Mouse (Mus musculus): Measurements from ENCODE around the gene Shkbp1.

Gene Shkbp1

DNA sequence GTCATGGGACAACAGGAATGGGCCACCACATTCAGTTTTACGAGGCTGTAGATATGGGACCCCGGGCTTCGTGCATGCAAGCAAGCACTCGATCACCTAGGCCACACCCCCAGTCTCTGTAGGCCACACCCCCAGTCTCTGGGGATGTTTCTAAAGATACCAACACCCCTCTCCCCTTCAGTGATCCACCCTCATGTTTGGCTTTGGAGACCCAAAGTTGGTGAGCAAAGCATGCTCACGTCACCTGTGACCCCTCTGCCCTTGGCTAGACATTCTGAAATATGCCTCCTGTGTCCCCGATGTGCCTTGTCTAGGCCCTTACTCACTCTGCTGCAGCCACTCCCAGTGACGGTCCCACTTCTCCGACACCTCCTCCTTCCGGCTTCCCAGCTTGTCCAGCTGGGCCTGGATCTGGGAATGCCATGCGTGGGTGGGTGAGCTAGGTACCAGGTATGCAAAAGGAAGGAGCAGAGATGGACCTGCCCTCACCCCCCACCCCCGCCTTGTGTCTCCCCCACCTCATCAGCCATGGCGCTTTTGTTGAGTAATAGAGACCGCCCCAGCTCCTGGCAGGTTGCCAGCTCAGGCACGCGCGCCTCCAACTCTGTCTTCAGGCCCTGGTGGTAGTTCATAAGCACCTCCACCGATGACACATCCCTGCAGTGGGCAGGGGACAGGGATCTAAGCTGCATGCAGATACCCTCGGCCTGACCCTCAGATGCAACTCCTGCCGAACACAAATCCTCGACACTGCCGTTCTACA, 10.4 kb upstream of the Shkbp1 start:
- no peak for DNase-seq (ENCODE audit: low spot score)

DNA sequence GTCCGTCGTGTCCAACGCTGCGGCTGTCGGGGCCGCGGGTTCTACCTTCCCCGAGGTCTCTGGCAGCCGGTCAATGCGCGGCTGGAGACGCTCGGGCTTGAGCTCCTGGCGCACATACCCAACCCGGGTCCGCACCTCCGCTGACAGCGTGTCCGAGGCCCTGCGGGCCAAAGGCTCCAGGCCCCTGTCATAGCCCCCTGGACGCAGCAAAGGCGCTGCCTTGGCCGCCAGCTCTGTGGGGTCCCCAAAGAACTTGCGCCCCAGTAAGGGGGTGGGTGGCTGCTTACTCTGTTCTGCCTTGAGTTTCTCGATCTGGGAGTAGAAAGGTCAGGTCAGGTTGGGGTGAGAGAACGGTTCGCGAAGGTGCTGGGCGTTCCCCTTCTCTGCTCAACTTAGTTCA, 8.6 kb upstream of the Shkbp1 start:
- no peak for DNase-seq (ENCODE audit: low spot score)

DNA sequence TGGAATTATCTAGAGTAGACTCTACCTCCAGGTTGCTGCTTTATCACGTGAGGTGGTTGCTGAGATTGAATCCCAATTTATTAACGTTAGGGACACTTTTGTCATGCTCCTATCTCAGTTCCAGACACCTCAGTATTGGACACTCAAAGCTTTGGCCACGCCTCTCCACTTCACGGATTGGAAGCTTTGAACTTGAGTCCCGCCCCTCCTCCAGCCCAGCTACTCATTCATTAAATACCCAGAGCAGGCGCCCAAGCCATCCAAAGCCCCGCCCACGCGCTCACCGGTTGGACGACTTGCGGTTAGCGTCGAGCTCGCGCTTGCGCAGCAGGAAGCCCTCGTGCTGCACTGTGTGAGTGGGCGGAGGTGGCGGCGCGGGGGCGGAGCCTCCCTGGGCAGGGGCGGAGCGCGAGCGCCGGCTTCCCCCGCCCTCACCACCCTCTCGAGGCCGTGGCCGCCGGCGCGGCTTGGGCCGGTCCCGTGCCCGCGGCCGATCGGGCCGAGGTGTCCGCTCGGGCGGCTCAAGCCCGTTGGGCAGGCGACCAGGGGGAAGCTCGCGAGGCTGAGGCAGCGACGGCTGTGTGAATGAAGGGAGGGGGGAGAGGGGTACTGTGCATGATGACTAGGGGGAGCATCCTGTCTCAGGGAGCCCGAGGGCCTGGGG, 5.6 kb upstream of the Shkbp1 start:
- peak; percentile 98 for DNase-seq (ENCODE audit: low spot score)

DNA sequence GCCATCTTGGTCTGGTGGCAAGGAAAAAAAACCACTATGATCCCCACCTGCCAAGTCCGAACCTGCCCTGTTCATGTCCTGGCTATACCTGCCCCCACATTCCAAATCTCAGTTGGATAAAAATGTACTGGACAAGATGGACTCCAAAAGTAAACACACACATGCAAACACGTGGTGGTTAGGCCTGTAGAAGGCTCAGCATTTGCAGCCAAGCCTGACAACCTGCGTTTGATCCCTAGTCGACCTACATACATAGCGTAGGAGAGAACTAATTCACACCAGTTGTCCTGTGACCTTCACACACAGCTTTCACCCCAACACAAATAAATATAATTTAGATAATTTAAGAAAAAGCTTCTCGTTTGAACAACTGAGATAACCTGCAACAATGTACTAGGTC, 4.9 kb upstream of the Shkbp1 start:
- no peak for DNase-seq (ENCODE audit: low spot score)

DNA sequence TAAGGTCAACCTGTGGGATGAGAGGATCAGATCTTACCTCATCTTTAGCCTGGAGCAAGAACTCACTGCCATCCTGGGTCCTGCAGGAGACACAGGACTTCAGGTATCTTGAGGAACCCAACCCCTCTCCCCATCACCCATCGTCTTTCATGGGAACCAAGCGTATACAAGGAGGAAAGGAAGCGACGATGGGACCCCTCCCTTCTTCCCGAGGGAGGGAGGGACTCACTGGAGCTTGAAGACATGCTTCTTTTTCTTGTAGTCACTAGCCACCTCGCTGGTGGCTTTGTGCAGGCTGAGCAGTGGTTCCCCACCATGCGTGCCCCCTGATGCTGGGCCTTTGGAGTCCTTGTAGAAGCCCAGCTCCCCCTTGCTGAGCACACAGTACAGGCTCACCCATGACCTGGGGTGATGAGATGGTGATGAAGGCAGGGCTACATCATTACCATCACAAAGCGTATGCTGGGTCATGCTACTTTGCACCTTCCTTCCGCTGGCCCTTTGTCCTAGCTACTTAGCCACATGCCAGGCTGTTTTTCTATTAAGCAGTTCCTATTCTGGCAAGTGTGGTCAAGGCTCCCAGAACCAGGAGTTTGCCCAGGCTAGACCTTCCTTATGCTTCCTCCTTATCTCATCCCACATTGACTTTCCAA, 4.0 kb upstream of the Shkbp1 start:
- DNase-seq (ENCODE audit: low spot score): no peak

DNA sequence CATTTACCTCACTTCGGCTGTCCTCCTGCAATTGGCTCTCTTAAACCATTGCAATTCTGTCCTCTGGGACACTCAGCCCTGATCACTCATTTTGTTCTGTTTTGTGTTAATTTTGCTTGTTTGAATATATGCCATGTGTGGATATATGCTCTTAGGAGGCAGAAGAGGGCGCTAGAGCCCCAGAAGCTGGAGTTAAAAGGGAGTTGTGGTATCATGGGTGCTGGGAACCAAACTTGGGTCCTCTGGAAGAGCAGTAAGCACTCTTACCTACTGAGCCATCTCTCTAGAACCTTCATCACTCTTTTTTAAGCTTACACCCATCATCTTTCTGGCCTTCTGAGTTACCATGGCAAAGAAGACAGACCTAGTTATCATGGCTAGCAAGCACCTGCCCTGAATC, 3.3 kb upstream of the Shkbp1 start:
- no peak for DNase-seq (ENCODE audit: low spot score)

DNA sequence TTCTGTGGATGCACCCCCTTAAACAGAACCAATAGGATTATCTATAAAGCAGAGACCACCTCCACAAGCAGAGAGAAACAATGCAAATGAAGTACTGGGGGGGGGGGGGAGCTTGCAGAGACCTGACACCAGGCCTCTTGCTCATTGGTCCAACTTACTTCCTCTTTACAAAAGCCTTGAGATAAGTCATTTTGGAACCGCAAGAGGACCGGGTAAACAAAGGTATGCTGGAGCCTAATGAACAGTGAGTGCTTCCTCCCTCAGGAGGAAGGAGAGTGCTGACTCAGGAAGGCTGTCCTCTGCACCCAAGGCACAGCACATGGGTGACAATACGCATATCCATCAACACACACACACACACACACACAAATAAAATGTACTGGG, 1.8 kb upstream of the Shkbp1 start:
- no peak for DNase-seq (ENCODE audit: low spot score)

DNA sequence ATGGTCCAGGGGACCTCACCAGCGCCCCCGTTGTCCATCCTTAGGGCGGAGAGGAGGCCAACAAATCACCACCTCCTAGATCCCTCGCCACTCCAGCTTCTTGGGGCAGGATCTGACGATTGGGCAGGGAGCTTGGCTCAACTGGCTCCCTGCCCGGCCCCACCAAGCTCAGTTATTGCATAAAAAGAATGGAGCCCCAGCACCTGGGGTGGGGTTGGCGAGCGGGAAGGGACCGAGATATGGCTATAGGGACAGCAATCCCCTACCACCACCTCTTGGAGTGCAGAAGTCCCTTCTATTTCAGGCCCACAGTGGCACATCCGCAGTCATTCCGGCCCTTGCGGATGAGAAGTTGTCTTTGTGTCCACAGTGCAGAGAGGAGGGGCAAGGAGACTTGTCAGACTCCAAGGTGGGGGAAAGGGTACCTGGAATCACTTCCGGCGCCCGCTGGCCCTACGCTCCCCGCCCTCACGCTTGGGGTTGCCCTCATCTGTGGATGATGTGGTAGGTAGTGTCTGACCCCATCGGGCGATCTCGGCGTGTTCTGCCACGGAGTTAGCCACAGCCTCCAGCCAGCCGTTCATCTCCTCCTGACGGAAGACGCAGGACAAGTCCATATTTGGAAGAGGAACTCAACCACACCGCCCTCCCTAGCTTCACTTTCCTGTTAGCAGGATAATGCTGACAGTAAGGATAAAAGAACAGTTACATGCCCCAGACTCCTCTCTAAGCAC, 1.2 kb upstream of the Shkbp1 start, which contains the start of gene Gm20479:
Gm20479 (minus strand) TSS at position 559 of the 734 bp plus-strand sequence.
- no peak for DNase-seq (ENCODE audit: low spot score)

DNA sequence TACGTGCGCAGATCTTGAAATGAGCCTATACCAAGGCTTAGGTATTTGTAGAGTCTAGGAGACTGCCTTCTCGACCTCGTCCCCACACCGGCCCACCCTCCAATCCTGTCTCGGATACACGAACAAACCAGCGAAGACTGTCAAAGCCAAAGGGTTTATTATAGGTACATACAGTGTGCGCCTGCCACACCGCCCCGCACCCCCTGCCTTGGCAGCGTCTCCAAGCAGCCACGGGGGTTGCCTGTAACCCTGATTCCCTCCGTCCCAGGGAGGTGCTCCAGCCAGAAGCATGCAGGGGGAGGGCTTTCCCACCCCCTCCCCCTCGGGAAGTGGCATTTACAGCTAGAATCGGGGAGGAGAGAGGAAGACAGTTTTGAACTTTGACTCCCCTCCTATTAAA, 429 bp upstream of the Shkbp1 start:
- no peak for DNase-seq (ENCODE audit: low spot score)

DNA sequence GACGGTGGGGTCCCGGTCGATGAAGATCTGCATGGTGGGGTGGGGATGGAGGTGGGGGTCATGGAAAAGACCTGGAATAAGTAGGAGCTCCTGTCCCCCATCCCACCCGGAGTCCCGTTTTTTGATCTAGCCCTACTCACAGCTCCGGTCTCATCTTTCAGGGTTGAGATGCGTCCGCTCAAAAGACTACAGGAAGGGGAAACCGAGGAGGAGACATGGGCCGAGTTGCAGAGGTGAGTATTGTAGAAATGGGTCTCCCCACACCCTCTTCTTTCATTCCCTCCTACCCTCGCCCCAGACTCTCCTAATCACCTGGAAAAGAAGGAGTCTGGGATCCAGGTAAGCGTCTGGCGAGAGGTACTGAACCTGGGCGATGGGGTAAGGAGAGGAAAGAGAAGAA, 558 bp downstream of the Shkbp1 start:
- no peak for DNase-seq (ENCODE audit: low spot score)

DNA sequence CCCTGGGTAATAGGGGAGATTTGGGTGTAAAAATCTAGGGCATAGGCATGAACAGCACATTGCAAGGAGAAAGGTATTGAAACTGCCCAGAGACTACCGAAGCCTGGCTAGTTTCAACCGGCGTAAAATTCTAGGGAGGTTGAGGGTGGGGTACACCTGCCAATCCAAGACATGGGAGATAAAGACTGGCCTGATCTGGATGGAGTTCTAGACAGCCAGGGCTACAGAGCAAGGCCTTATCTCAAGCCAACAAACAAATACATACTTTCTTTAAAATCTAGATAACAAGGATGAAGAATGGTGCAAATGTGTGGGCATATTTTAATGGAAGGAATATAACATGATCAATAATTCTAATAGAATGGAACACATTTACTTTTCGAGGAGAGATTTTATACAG, 1.0 kb downstream of the Shkbp1 start:
- DNase-seq (ENCODE audit: low spot score): no peak

DNA sequence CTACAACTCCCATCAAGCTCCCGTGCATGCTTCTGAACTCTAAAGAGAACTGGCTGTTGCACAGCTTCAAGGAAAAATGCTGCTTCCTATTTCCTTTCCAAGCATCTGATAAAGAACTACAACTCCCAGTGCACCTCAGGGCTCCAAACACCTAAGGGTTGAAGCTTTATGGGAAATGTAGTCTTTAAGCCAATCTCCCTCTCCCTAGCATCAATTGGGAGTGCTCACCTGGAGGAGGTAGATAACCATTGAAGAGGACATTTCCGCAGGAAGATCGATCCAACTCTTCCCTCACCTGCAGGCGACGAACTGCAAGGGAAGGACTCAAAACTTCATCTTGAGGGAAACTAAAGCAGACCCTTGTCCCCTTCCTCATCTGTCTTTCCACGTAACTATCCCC, 1.7 kb downstream of the Shkbp1 start:
- DNase-seq (ENCODE audit: low spot score): no peak

DNA sequence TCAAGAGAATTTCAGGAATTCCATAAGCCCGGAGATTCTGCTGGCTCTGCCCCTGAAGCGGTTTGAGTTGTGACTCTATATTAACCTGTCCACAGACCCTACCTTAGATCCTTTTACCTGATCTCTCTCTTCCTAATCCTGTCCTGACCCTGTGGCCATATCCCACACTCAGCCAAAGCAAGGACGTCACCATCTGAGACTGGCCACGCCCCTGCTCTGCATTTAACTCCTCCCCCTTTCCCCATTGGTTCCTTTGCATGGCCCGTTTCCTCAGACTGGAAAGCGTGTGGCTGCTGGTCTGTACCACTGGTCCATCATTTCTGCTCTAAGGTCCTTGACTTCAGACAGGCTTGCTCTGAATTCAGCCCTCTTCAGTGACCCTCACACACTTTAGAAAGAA, 10.4 kb downstream of the Shkbp1 start:
- DNase-seq (ENCODE audit: low spot score): no peak

DNA sequence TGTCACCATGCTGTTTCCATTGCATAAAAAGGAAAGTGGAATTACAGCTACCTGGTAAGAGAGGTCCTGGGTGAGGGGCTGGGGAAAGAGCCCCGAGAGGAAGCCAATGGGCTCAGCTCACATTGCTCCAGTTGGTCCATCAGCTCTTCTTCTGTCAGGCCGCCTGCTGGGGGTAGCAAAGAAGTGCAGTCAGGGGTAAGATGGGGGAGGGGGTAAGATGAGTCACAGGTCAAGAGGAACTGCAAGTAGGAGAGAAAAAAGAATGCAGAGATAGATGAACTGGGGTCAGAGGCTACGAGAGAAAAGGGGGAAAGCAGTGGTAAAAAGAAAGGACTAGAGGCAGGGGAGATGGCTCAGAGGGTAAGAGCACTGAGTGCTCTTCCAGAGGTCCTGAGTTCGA, 13.2 kb downstream of the Shkbp1 start:
- DNase-seq (ENCODE audit: low spot score): no peak

DNA sequence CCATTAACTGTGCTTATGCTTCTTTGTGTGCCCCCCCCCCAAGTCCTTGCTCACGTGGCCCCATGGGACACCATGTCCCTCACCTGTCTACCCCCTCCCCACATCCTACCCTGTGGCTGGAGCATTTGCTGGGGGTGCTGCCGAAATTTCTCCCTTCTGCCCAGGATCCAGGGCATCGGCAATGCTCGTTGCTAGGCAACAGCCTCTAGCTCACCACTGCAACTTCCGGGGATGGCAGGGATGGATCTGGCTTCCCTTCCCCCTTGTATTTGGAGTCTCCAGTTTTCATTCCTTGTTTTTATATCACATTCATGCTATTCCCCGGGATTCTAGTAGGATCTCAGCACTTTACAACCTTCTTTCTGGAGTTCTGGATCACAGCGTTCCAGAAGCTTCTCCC, 16.3 kb downstream of the Shkbp1 start:
- no peak for DNase-seq (ENCODE audit: low spot score)

DNA sequence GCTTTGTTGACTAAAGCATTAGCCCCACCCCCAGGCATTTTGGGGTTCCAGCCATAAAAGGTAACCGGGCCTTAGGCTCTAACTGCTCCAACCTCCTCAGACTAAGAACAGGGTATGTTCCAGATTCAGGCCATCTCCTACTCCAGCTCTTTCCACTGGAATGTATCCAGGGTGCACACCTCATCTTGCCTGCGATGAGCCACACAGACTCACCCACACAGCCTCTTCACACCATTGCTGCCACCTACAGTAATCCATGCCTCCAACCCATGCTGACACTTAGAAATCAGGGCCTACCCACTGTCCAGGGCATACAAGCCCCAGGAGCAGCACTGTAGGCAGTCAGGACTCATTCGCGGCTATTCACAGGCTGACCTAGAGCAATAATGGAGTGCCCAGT, 16.7 kb downstream of the Shkbp1 start:
- DNase-seq (ENCODE audit: low spot score): no peak

DNA sequence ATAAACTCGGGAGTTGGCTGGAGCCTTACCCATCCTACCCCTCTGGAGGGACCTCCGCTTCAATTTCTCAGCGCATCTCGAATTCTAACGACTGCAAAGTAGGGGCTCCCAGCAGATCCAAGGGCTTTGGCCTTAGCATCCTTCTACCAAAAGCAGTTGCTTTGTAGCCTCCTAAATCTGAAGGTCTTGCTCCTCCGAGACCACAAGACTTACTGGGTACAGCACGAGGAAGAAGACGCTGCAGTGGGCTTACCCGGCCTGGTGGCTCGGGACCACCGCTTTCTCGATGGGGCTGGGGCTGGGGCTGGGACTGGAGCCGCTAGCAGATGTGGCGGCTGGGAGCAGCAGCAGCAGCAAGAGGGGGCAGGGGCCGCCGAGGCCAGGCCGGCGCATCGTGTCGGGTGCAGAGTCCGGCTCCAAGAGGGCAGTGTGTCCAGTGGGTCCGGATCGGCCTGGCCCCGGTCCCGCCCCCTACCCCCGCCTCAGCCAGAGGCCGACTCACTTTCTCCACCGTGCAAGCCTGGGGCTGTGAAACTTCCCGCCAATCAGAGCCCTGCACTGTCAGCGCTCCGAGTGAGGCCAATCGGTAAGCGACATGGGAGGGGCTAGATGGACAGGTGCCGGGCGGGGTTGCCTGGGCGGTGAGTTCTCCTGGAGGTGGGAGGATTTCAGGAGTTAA, 18.5 kb downstream of the Shkbp1 start, which contains the start of gene Ltbp4:
Ltbp4 (minus strand) TSS at position 518 of the 679 bp plus-strand sequence.
- DNase-seq (ENCODE audit: low spot score): no peak

DNA sequence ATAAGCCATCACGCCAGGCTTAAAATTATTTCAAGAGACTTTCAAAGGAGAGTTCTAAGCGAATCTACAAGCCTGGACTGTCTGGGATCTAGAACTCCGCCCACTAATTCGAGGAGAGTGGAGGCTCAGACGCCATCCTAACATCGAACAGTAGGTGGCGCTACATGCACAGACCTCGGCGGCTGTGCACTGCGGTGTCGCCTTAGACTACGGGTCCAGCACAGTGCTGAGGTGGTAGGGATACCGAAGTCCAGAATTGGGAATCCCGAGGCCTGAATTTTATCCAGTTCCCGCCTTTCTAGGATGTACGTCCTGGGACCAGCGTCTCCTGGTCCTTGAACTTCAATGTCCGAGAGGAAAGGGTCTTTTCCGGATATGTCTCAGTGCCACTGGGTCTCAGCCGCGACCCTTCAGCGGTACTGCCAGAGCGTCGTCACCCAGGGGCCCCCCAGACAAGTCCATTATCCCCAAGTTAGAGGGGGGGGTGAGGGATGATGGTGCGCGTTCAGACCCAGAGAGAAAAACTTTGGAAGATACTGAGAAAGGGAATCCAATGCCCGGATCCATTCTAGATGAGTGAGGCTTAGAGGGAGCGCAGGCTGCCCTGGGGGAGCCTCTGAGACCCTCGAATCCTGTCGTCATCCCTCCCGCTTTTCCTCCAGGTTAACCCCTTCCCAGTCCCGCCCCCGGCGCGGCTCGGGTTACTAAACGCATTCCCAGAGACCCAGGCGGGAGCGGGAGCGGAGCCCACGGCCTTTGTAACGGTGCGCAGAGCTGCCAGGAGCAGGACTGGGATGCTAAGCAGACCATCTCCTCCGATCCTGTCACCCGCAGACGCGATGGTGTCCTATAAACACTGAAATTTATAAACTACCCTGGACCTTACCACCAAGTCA, 19.6 kb downstream of the Shkbp1 start:
- peak; percentile 87 for DNase-seq (ENCODE audit: low spot score)

DNA sequence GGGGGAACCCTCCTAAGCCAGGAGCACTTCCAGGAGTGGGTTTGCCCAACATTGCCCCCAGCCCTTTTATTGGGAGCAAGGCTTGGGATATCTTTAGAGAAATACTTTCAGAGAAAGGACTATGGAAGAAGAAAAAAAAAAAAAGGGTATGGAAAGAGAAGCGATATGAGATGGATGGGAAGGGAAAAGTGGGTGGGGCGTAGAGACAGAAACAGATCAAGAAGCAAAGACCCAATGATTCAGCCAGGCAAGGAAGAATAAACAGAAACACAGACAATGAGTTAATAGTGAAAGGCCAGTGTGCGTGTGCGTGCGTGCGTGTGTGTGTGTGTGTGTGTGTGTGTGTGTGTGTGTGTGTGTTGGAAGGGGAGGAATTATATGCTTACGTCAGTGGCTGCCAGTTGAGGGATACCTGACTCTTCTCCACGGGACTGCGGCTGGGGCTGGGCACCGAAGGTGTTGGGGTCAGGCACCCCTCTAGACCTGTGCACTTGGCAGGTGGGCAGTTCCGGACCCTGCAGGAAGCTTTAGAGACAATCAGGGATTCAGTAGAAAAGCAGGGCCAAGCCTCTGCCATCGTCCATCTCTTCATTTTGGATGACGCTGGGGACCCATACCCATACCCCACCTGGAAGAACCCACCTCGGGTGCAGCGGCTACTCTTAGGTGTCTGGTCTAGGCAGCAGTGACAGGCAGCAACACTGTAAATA, 20.7 kb downstream of the Shkbp1 start:
- DNase-seq (ENCODE audit: low spot score): no peak

DNA sequence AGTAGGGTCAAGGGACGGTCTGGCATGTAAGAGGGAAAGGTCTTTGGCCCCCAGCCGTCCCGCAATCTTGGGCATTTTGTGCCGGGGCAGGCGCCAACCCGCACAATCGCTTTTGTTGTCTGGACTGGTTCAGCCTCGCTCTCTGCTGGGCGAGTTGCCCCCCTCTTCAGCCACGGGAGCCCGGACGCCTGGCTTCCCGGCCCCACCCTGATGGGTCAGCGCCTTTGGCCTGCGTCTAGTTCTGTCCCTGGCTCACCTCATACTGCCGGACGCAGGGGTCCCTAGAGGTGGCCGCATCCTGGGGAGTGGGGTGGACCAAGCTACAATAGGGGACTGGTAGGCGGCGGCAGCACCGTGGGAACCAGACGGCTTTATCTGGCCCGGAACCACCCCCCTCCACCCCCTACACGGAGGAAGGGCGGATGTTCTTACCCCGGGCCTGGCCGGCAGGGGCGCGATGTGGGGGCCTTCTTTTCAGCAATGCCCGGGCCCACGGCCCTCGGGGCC, 21.4 kb downstream of the Shkbp1 start:
- DNase-seq (ENCODE audit: low spot score): peak; percentile 43

Data from ovary, postnatal 36 days (tissue).